Mouse (Mus musculus) spleen, postnatal 36 days (tissue): ENCODE measurements around the gene Ccdc71.

Source experiments
- DNase-seq, 2 experiments: peaks; one replicate each; pipeline ENCODE4 v3.0.0; 2022; ENCODE audit warnings: low spot score in 2 of 2, mixed read lengths in 1 of 2

Ccdc71 gene

GRCm38 (mm10) chr9:108489702-108490558, 29.6 kb downstream of the Ccdc71 start:
- DNase-seq = no peak

- DNase-seq = peak; percentile 96 to 97
These were observed 30.4 kb downstream of the Ccdc71 start, which contains the start of gene Usp19 for GRCm38 (mm10) chr9:108490559-108491285. Gene Usp19, plus strand, starts transcription at chr9:108490602.

GRCm38 (mm10) chr9:108491286-108491580, 30.9 kb downstream of the Ccdc71 start:
- no peak for DNase-seq

GRCm38 (mm10) chr9:108492043-108492750, 31.9 kb downstream of the Ccdc71 start:
- DNase-seq = peak in 1 of 2 experiments; percentile 37

GRCm38 (mm10) chr9:108493246-108493645, 32.9 kb downstream of the Ccdc71 start:
- no peak for DNase-seq

- no peak for DNase-seq
These were observed 34.0 kb downstream of the Ccdc71 start for GRCm38 (mm10) chr9:108494146-108494825.

- DNase-seq = no peak
These were observed 34.6 kb downstream of the Ccdc71 start for GRCm38 (mm10) chr9:108494905-108495304.

GRCm38 (mm10) chr9:108499231-108499630, 38.9 kb downstream of the Ccdc71 start:
- DNase-seq = no peak

GRCm38 (mm10) chr9:108499943-108500342, 39.6 kb downstream of the Ccdc71 start:
- DNase-seq = no peak

GRCm38 (mm10) chr9:108506901-108507300, 46.6 kb downstream of the Ccdc71 start:
- DNase-seq = no peak

GRCm38 (mm10) chr9:108507619-108508434, 47.5 kb downstream of the Ccdc71 start, which contains the start of gene Qars:
Gene Qars, plus strand, starts transcription at chr9:108507706.
- DNase-seq = peak; percentile 94 to 96

- DNase-seq = peak in 1 of 2 experiments; percentile 1
These were observed 48.4 kb downstream of the Ccdc71 start for GRCm38 (mm10) chr9:108508776-108509175.
